Mouse (Mus musculus) neural tube, embryonic 14.5 days (tissue): ENCODE data around the gene Ankrd63. TPM values are rescaled to one million over a fixed set of nuclear protein-coding genes. Genes with fewer than 3 reads are reported as not detected.

Experiments used
- ATAC-seq: fragments of 200-750 bp; cut with Nextera tagmentation; 2 replicates; pipeline ENCODE4 v1.8.0; 2017; ENCODE audit warnings: low read depth, mild to moderate bottlenecking, moderate TSS enrichment, moderate library complexity
- H3K27ac ChIP-seq: fragments of 300-500 bp; sonication (generic); 2 replicates; pipeline ENCODE4 v1.5.1; 2014; ENCODE audit warnings: low read depth, mild to moderate bottlenecking, control low read depth, low read length, moderate library complexity, mixed read lengths
- H3K27me3 ChIP-seq: fragments of 300-500 bp; sonication (generic); 2 replicates; pipeline ENCODE4 v1.6.1; 2014; ENCODE audit warnings: low read length; ENCODE audit not compliant: control insufficient read depth, insufficient read depth
- H3K36me3 ChIP-seq: fragments of 300-500 bp; sonication (generic); 2 replicates; pipeline ENCODE4 v1.6.1; 2014; ENCODE audit warnings: low read length, mixed read lengths; ENCODE audit not compliant: control insufficient read depth, insufficient read depth
- H3K4me1 ChIP-seq: fragments of 300-500 bp; sonication (generic); 2 replicates; pipeline ENCODE4 v1.6.1; 2014; ENCODE audit warnings: low read length; ENCODE audit not compliant: control insufficient read depth, insufficient read depth
- H3K4me2 ChIP-seq: fragments of 300-500 bp; sonication (generic); 2 replicates; pipeline ENCODE4 v1.6.1; 2014; ENCODE audit warnings: mild to moderate bottlenecking, low read depth, low read length, control low read depth
- H3K4me3 ChIP-seq: fragments of 300-500 bp; sonication (generic); 2 replicates; pipeline ENCODE4 v1.5.1; 2014; ENCODE audit warnings: low read depth, low read length, control low read depth, mixed read lengths
- H3K9ac ChIP-seq: fragments of 300-500 bp; sonication (generic); replicated peaks from 2 replicates; pipeline ENCODE4 v1.6.1; 2014; ENCODE audit warnings: low read depth, mild to moderate bottlenecking, control low read depth, low read length, mixed read lengths
- H3K9me3 ChIP-seq: fragments of 300-500 bp; sonication (generic); 2 replicates; pipeline ENCODE4 v1.6.1; 2016; ENCODE audit warnings: low read length; ENCODE audit not compliant: control insufficient read depth
- WGBS: fragments of 180-500 bp; shearing (Covaris S2); extraction: QIAGEN DNeasy Blood & Tissue Kit; methylation state at CpG from one replicate; pipeline ENCODE4 v1.1.7; 2014; 5-methylcytosine and 5-hydroxymethylcytosine counted together
- polyA plus RNA-seq: library from polyadenylated mRNA; unstranded; fragments of >200 nt; fragmentation: Nextera tagmentation; extraction: Ambion mirVana; gene quantifications from 2 replicates; pipeline ENCODE4 v1.2.1, GENCODE M21; 2014

Ankrd63 gene
- polyA plus RNA-seq, 1 experiment from 2014 or later = not detected

- no peak for ATAC-seq
- peaks cover 19% of the 10 kb centered on the region for H3K27me3 ChIP-seq
- 75% methylated on average over 1 of the region's 1 CpGs for WGBS
Observed at GRCm38 (mm10) chr2:118671728-118672127, 32.0 kb downstream of the Ankrd63 start.

GRCm38 (mm10) chr2:118669785-118670184, 34.0 kb downstream of the Ankrd63 start:
- 38% methylated on average over 2 of the region's 2 CpGs for WGBS
- no peak for ATAC-seq
- no peak overlapping the region for H3K4me2 ChIP-seq
- H3K4me3 ChIP-seq = no peak overlapping the region
- H3K9ac ChIP-seq = no peak overlapping the region
- no peaks in the 10 kb centered on the region for H3K9me3 ChIP-seq
- no peak overlapping the region for H3K27ac ChIP-seq
- no peaks in the 10 kb centered on the region for H3K36me3 ChIP-seq
- H3K4me1 ChIP-seq = no peaks in the 10 kb centered on the region
- peaks cover 3% of the 10 kb centered on the region for H3K27me3 ChIP-seq

More at GRCm38 (mm10) chr2:118671728-118672127, 32.0 kb downstream of the Ankrd63 start:
- H3K4me2 ChIP-seq = no peak overlapping the region
- H3K9me3 ChIP-seq = no peaks in the 10 kb centered on the region
- peaks cover 1% of the 10 kb centered on the region for H3K4me1 ChIP-seq
- H3K4me3 ChIP-seq = no peak overlapping the region
- H3K27ac ChIP-seq = no peak overlapping the region
- no peaks in the 10 kb centered on the region for H3K36me3 ChIP-seq
- H3K9ac ChIP-seq = no peak overlapping the region

GRCm38 (mm10) chr2:118669245-118669644, 34.5 kb downstream of the Ankrd63 start:
- Histone ChIP-seq H3K9me3 (no peaks in the 10 kb centered on the region), H3K9ac (no peak overlapping the region), H3K27ac (no peak overlapping the region), H3K27me3 (peaks cover 2% of the 10 kb centered on the region; the same call in 1 of the 2 replicates), H3K4me3 (no peak overlapping the region), H3K4me2 (no peak overlapping the region), H3K4me1 (0 out of 2 replicates have a peak, but pooled peaks cover 2% of the 10 kb centered on the region), H3K36me3 (no peaks in the 10 kb centered on the region)
- WGBS = 72% methylated on average over 6 of the region's 6 CpGs
- ATAC-seq = no peak

- H3K27me3 ChIP-seq = peaks cover 3% of the 10 kb centered on the region; the same call in 1 of the 2 replicates
- H3K4me3 ChIP-seq = no peak overlapping the region
- 70% methylated on average over 5 of the region's 5 CpGs for WGBS
- H3K27ac ChIP-seq = no peak overlapping the region
- H3K4me1 ChIP-seq = peaks cover 10% of the 10 kb centered on the region
- H3K9me3 ChIP-seq = no peaks in the 10 kb centered on the region
- no peak for ATAC-seq
- no peaks in the 10 kb centered on the region for H3K36me3 ChIP-seq
- no peak overlapping the region for H3K4me2 ChIP-seq
- no peak overlapping the region for H3K9ac ChIP-seq
Observed at GRCm38 (mm10) chr2:118667181-118667580, 36.6 kb downstream of the Ankrd63 start.

- Histone ChIP-seq H3K27ac (no peak overlapping the region), H3K4me3 (no peak overlapping the region), H3K27me3 (peaks cover 3% of the 10 kb centered on the region), H3K9me3 (no peaks in the 10 kb centered on the region), H3K9ac (no peak overlapping the region; the same call in 1 of the 2 replicates), H3K4me2 (no peak overlapping the region), H3K4me1 (peaks cover 10% of the 10 kb centered on the region), H3K36me3 (no peaks in the 10 kb centered on the region)
- 91% methylated on average over 4 of the region's 4 CpGs for WGBS
- no peak for ATAC-seq
Observed at GRCm38 (mm10) chr2:118665616-118666015, 38.1 kb downstream of the Ankrd63 start.

GRCm38 (mm10) chr2:118664975-118665516, 38.7 kb downstream of the Ankrd63 start:
- Histone ChIP-seq H3K4me2 (peak overlapping the region; percentile 77), H3K4me1 (peaks cover 10% of the 10 kb centered on the region), H3K27ac (no peak overlapping the region), H3K4me3 (no peak overlapping the region), H3K27me3 (peaks cover 3% of the 10 kb centered on the region), H3K9me3 (no peaks in the 10 kb centered on the region), H3K9ac (no peak overlapping the region), H3K36me3 (no peaks in the 10 kb centered on the region)
- 66% methylated on average over 3 of the region's 3 CpGs for WGBS
- ATAC-seq = no peak

GRCm38 (mm10) chr2:118663804-118664766, 39.7 kb downstream of the Ankrd63 start:
- peaks cover 3% of the 10 kb centered on the region for H3K27me3 ChIP-seq
- H3K36me3 ChIP-seq = no peaks in the 10 kb centered on the region
- peak; percentile 42 for ATAC-seq
- peak overlapping the region; percentile 50 for H3K4me3 ChIP-seq
- H3K4me1 ChIP-seq = peaks cover 13% of the 10 kb centered on the region
- WGBS = 51% methylated on average over 19 of the region's 19 CpGs
- H3K4me2 ChIP-seq = peak overlapping the region; percentile 77
- no peaks in the 10 kb centered on the region for H3K9me3 ChIP-seq
- H3K9ac ChIP-seq = peak overlapping the region; percentile 70
- no peak overlapping the region for H3K27ac ChIP-seq

- peaks cover 3% of the 10 kb centered on the region for H3K27me3 ChIP-seq
- peak within 1 kb of the TSS; percentile 52; the same call in 1 of the 2 replicates for H3K27ac ChIP-seq
- 2% methylated on average over 35 of the region's 37 CpGs for WGBS
- no peaks in the 10 kb centered on the region for H3K36me3 ChIP-seq
- H3K4me1 ChIP-seq = peaks cover 13% of the 10 kb centered on the region
- H3K4me2 ChIP-seq = peak within 1 kb of the TSS; percentile 77
- peak within 1 kb of the TSS; percentile 50 for H3K4me3 ChIP-seq
- peak; percentile 52 for ATAC-seq
- H3K9me3 ChIP-seq = no peaks in the 10 kb centered on the region
- H3K9ac ChIP-seq = peak within 1 kb of the TSS; percentile 70
Observed at GRCm38 (mm10) chr2:118662902-118663803, 40.6 kb downstream of the Ankrd63 start, which contains the start of gene Pak6. TSS of gene Pak6 (plus strand) at chr2:118663303.
